Mouse (Mus musculus) thymus, postnatal 0 days (tissue): ENCODE data around the gene Vegfa. TPM values are rescaled to one million over a fixed set of nuclear protein-coding genes. Genes with fewer than 3 reads are reported as not detected.
A peak's percentile ranks its signal among the peaks of the same experiment; 100 is the strongest.

ENCODE experiments used
- DNase-seq: peaks from one replicate; pipeline ENCODE4 v3.0.0-alpha.2; 2015; ENCODE audit warnings: low spot score
- polyA plus RNA-seq: library from polyadenylated mRNA; unstranded; fragments of >200 nt; fragmentation: Nextera tagmentation; extraction: Ambion mirVana; gene quantifications from 2 replicates; pipeline ENCODE4 v1.2.1, GENCODE M21; 2015

Gene Vegfa
- 1.1 and 1.3 TPM in 2 replicates for polyA plus RNA-seq

DNA sequence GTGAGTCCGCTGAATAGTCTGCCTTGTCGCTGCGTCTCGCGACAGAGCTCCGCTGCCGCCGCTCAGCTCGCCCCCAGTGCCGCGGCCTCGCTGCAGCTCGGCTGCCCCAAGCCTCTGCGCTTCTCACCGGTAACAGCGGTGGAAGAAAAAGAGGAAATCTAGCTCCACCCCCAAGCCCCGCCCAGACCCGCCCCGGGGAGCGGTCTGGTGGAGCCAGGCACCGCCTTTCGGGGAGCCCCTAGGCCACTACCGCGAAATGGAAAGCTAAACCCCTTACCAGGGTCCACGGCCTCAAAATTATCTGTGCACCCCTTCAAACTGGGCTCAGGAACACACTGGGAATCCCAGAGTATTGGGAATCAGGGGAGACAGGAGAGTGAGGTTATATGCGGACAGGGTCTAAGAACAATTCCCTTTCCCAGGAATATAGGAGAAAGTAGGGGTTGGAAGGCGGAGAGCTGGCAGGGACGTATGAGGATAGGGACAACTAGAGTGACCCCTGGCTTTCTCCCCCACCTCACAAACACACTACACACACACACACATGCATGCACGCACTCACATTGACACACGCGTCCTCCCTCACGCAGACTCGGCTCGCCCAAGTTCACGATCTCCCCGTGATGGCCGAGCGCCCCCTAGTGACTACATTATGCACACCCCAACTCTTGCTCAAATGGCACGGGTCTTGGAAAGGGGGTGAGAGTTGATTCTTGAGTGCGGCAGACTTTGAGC, at the start of gene Vegfa:
TSS of gene Vegfa (minus strand) at position 113 of the 735 bp plus-strand sequence.
- DNase-seq = peak; percentile 94

DNA sequence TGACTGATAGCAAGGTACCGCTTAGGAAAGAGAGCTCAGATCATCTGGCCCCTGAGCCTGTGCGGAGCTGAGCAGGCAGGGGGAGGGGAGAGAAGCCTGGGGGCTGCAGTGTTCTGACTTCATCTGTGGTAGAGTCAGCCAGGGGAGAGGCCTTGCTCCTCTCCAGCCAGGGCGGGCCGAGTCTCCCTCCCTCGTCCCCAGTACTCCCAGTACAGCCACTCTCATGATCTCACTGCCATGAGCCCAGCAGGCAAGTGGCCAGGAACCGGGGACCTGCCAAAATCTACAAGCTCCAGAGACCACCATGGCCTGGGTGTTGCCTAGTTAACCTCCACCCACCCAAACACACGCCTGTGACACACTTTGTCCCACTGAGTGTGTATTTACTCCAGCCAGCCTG, 49.5 kb upstream of the Vegfa start:
- no peak for DNase-seq

DNA sequence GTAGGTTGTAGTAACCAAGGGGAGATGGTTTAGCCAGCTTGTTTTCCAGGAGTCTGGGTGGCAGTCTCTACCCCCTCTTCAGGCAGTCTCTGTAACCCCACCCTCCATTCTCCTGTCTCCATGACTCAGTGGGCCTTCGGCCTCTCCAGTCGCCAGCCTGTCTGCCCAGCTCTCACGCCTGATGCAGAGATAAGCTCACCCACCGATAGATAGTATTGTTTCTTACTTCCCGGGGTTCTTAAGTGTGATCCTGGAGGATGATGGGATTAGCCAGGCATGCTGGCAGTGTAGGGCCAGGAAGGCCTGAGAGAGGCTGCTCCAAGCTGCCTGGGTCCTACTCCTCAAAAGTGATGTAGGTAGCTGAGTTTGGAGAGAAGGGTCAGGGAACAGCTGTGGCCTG, 48.9 kb upstream of the Vegfa start:
- no peak for DNase-seq

DNA sequence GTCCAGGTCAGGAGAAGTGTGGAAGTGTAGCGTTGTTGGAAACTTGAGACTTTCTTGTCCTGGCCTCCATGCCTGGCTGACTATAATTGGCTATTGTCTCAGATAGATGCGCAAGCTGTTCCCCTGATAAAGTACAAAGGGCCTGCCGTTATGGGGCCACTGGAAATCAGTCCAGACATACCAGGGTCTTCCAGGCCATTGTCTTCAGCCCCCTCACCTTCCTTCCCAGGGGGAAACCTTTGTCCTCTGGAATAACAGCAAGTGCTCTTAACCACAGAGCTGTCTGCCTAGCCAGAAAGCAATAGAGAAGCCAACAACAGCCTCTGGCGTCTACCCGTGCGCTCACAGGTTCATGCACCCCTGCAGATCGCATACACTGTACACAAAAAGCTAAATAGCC, 48.2 kb upstream of the Vegfa start:
- no peak for DNase-seq

DNA sequence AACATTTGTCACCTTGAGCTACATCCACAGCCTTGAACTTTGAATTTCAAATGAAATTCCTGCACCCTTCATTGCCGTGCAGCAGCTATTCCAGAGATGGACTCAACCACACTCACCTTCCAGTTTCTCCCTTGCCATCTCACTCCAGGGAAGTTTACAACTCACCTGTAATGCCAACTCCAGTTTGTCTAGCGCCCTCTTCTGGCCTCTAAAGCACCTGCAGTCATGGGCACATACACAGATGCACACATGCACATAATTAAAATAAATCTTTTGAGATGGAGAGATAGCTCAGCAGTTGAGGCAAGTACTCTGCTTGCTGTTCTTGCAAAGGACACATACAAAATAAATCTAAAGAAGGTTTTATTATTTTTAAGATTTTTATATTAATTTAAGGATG, 46.9 kb upstream of the Vegfa start:
- no peak for DNase-seq

DNA sequence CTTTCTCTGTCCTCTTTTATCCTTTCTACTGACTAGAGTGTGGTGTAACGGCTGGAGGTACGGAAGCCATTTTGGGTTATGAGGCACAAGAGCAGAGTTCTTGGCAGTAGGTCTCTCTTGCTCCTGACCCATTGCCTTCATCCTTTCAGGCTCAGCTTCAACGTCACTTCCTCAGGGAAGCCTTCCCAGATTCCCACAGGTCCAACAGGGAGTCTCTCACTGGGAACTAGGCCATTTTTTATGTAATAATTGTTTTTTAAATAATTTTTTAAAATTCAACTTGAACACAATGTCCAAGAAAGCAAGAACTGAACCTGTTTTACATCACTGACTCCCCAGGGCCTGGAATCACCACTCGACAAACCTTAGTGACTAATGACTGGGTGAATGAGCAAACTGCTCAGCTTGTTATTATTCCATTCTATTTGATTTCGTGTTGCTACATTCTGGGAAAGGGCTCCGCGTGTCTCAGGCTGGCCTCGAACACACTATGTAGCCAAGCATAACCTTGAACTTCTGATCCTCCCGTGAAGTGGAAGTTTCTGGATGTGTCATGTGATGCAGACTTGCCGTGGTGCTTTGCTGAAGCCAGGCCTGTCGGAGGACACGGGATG, 45.9 kb upstream of the Vegfa start:
- no peak for DNase-seq

DNA sequence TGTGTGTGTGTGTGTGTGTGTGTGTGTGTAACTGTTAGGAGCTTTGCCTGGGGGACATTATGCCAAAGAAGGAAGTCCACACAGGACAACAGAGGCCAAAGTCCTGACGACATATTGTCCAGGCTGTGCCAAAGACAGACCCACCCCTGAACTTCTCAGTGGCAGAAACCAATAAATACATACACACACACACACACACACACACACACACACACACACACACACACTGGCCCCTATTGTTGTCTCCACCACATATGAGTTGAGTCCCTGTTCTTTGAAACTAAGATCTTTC, 44.0 kb upstream of the Vegfa start:
- DNase-seq = no peak

DNA sequence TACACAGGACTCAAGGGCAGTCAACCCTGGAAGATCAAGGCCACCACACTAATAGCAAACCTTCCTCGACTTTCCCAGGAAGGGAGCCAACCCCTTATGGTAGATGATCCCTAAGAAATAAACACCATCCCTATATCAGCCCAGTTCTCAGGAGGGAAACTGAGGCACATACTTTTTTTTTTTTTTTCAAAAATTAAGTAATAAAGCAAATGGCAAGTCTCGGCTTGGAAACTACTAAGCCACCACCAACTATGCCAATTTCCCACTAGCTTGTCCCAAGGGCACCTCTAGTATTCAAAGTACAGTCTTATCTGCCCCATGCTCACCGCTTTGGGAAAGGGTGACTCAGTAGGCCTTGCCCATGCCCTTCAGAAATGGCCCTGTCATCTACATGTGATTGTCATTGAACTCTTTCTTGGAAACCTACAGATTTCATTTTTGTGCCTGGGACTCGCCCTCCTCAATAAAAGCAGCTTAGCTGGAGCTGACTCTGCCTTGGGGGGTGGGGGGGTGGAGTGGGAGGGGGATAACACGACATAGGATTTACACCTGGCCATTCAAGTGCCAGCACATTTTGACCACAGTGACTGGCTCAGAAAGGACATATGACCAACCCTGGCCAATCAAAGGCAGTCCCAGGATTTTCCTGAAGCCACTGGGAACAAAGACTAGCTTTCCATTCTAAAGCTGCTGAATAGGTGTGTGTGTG, 43.5 kb upstream of the Vegfa start:
- no peak for DNase-seq

DNA sequence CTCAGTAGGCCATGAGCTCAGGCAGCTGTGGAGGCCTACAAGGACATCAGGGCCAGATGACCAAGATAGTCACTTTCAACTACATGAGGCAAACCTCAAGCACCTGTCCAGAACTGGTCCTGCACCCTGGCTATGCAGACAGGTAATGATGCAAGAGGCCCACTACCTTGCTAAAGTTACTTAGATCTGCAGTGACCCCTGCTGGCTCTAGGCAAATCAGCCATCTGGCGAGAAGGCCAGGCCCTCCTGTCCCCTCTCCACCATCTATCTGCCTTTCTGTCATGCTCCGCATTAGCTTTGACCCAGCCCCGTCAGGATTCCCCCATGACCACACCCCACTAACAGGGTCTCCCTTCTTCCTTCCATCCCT, 42.9 kb upstream of the Vegfa start:
- DNase-seq = peak; percentile 76

DNA sequence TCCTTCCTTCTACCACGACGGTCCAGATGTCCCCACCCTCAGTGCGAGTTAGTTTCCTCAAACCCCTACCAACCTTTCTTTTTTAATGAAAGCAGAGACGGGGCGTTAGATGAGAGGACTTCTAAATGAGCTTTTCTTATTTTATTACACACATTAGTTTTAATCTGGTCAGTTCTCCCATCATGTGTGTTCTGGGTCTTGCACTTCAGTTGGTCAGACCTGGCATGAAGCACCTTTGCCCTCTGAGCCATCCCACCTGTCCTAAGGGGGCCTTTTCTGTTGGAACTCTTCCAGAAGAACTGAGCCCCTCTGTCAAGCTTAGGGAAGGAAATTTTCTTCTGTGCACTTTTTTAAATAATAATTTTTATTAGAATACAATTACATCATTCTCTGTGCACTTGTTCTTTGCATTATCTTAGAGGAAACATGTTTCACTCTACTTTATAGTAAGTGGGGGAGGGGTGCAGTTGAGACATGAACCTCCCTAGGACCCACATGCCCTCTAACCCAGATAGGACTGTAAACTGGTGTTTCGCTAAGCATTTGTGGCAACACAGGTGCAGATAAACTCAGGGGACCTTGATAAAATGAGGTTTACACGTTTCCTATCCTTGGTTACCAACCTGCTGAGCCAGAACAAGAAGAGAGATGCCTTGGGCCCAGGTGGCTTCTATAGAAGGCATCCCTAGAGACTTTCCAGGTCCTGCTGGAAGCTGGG, 42.4 kb upstream of the Vegfa start:
- peak; percentile 63 for DNase-seq

DNA sequence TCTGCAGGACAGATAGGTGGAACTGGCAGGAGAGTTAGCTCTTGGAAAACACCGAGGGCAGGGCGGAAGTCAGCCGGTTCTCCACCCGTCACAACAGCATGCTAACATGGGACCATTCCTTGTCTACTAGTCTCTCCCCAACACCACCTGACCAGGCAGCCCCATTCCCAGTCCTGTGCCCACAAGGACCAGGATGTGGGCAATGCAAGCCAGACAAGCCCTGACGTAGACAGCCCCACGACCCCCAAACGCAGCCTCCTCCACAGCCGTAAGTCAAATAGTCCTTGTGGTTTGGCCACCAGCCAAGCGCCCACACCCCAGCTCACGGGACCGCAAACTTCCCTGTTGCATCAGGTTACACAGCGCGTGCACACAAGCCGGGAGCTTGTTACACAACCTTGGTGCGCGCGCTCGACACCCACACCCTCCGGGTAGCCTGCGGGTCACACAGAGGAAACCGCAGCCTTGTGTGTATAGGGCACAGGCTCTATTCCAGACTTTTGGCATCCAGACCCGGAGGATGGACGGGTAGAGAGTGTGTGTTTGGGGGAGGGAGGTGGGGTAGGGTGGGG, 41.6 kb upstream of the Vegfa start:
- peak; percentile 84 for DNase-seq

DNA sequence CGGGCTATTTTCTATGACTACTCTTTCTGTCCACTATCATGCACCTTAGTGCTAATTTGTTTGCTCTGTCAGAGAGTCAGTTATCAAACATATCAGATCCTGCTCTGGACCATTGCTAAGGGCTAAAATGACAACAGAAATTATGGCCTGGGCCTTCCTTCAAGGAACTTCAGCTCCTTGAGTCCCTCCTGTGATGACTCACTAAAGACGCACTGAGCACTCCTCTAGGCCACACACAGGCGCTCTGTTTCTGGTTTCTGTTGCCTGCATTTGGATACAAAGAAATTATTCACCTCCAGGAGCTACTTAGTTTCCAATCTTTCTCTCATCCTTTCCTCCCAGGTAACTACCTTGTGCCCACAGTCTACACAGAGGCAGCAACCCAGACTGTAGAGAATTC, 39.4 kb upstream of the Vegfa start:
- DNase-seq = no peak

DNA sequence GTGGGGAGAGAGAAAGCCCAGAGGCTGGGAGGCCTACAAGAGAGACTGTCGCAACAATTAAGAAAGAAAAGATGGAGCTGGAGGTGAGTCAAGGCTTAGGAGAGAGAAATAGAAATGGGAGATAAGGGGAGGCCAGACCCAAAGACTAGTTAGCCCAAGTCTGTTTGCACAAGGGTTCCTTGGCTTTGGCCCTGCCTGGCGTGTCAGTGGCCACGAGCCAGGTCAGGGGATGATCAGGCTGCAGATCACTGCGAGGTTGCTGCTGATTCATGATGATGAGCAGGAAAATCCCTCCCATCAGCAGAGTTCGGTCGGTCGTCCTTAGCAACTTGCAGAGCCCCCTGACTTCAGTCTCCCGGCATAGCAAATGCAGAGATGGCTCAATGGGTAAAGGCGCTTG, 37.9 kb upstream of the Vegfa start:
- DNase-seq = no peak

DNA sequence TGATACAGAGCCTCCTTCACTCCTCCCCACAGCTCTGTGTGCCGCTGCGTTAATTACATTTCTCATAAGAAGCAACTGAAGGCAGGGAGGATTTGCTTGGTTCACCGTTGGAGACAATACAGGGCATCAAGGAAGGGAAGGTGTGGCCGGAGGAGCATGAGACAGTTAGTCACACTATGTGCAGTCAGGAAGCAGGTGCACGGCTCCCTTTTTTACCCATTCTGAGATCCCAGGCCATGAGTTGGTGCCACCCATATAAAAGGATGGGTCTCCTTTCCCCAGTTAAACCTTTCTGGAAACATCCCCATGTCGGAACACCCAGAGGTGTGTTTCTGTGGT, 31.8 kb upstream of the Vegfa start:
- no peak for DNase-seq

DNA sequence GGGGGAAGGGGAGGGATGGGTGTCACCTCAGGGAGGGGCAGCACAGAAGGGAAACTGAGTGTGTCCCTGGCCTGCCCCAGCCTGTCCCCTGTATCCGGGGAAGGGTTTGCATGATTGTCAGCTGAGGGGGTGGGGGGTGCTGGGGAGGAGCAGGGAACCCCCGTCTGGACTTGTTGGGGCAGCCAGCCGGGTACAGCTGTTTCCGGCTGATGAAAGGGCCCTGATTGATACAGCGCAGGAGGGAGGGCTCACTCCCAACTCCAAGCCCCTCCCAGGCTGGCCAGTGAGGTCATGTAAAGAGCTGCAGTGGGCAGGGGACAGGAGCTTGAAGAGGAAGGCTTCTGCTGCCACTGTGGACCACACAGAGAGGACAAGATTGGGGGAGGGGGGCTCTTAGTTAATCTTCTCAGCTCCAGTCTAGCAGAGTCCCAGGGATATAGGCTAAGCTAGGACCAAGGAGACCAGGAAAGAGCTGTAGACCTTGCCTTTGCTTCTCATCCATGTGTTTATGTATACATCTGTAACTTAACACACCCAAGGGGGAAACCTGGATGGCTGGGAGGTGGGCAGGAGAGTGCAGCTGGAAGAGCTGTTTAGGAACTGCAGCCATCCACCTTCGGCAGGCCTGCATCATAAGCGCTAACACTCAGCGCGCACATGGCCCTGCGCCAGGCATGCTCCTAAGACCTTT, 31.3 kb upstream of the Vegfa start:
- DNase-seq = peak; percentile 6

DNA sequence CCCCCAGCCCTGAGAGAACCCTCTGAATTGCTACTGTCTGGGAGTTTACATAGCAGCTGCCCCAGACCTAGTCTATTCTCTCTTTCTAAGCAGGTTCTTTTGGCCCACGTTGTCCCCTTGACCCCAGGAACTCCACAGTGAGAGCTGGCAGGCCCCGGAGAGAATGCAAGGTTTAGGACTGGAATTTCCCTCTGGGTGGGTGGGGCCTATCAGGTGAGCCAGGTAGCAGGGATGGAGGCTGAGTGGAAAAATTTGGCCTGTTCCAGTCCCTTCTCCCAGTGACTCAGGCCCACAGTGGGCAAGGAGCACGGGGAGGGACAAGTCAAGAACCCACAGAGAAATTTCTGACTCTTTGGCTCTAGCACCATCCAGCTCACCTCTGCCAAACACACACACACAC, 28.1 kb upstream of the Vegfa start:
- no peak for DNase-seq

DNA sequence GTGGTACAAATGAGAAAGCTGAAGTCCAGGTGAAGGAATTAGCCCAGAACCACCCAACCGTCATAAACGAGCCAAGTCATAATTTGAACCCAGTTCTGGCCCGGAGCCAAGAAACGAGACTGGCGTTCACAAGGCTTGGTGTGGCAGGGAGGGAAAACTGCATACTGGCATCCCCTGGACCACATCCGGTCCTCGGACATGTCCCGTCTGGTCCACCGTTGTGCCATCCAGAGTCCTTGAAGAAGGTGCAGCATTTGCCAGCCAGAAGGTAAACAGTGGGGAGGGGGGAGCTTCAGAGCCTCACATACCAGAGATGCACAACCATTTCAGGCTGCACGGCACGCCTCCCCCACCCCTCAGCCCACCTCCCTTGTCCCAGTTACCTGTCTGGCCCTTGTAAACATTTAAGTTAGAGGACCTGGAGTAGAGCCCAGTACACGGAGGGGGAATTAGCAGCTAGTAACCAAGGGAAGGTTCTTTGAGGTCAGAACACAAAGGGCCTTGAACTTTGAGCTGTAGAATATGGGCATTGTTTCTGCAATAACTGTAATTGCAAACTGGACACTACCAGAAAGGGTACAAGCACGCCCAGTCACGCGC, 27.2 kb upstream of the Vegfa start:
- no peak for DNase-seq

DNA sequence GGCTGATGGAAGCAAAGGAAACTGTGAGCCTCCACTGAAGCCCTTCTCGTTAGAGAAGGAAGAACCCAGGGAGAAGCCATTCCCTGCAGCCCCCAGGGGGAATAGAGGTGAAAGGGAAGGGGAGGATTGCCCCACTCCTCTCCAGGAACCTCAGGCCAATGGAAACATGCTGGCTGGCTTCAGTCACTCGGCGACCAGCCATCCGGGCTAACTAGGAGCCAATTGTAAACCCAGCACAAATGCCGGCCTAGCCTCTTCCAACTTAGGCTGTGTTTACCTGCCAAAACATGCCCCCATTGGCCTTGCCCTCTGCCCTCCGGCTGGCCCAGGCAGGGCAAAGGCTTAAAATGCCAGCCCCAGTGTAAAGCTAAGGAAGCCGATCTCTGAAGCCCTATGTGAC, 24.1 kb upstream of the Vegfa start:
- DNase-seq = no peak

DNA sequence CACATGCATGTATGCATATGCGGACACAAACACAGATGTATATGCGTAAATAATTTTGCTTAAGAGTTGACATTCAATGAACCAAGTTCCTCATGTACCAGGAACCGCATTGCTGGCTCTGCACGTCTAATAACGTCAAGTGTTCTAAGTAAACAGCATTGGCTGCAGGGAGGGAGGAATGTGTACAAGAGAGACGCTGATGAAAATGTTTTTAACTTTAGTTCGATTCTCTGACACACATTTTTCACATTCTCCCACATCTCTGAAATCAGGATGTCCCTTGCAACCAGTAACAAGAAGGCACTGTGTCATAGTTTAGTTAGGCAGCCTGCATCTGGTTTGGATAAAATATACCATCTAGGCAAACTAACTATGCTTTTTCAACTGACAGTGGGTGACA, 23.6 kb upstream of the Vegfa start:
- DNase-seq = no peak

DNA sequence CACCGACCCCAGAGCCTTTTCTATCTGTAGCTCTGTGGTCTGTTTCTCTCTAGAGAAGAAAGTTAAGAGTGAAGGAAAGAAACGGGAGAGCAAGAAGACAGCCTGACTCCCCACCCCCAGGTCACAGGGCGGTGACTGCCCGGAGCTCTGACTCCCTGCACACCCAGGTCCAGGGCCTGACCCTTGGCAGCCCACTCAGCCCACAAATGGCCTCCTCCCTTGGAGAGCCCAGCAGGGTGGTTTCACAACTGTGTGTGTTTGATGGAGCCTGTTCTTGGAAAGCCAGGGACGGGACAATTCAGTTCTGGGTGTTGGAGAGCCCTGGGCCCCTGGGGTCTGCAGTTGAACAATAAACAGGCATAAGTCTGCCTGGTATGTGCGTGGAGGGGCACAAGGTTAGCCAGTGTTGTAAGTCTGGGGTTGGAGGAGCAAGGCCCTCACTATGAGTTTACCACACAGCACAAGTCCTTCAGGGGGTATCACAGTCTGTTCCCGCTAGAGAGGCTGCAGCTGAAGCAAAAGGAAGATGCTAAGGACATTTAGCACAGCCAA, 21.2 kb upstream of the Vegfa start:
- no peak for DNase-seq

DNA sequence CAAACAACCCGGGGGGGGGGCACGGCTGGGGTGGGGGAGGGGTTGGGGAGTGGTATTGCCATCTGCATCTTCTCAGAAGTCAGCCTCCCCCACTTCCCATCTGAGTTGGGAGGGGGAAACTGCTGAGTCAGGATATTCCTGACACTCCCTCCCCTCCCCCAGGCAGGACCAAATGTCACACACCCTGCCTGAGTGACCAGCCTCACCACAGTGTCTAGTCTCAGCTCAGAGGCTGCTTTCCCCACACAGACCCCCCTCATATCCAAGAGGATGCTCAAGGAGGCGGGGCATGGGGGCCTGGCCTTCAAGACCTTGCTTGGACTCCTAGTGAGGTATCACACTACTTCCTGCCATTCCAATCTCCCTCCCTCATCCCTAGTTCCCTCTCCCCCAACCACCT, 20.0 kb upstream of the Vegfa start:
- no peak for DNase-seq
